Mouse (Mus musculus) heart, embryonic 13.5 days (tissue): ENCODE results near the gene Hoxd10. TPM values are rescaled to one million over a fixed set of nuclear protein-coding genes. Genes with fewer than 3 reads are reported as not detected.

ENCODE experiments used
- ATAC-seq: fragments of 200-750 bp; cut with Nextera tagmentation; 2 replicates; pipeline ENCODE4 v1.8.0; 2017; ENCODE audit warnings: moderate TSS enrichment; ENCODE audit not compliant: insufficient number of reproducible peaks, low FRiP score, low TSS enrichment; ENCODE audit errors: extremely low read depth
- H3K27ac ChIP-seq: fragments of 300-500 bp; sonication (generic); replicated peaks from 2 replicates; pipeline ENCODE4 v1.5.1; 2015; ENCODE audit warnings: moderate library complexity, mild to moderate bottlenecking, inconsistent platforms
- H3K27me3 ChIP-seq: fragments of 300-500 bp; sonication (generic); replicated peaks from 2 replicates; pipeline ENCODE4 v1.6.1; 2015; ENCODE audit warnings: mild to moderate bottlenecking, inconsistent platforms
- H3K36me3 ChIP-seq: fragments of 300-500 bp; sonication (generic); 2 replicates; pipeline ENCODE4 v1.6.1; 2015; ENCODE audit warnings: mild to moderate bottlenecking, inconsistent platforms
- H3K4me1 ChIP-seq: fragments of 300-500 bp; sonication (generic); 2 replicates; pipeline ENCODE4 v1.6.1; 2015; ENCODE audit warnings: inconsistent platforms
- H3K4me2 ChIP-seq: fragments of 300-500 bp; sonication (generic); 2 replicates; pipeline ENCODE4 v1.6.1; 2015; ENCODE audit warnings: inconsistent platforms, mild to moderate bottlenecking, moderate library complexity
- H3K4me3 ChIP-seq: fragments of 300-500 bp; sonication (generic); 2 replicates; pipeline ENCODE4 v1.5.1; 2015; ENCODE audit warnings: moderate library complexity, mild to moderate bottlenecking, inconsistent platforms
- H3K9ac ChIP-seq: fragments of 300-500 bp; sonication (generic); 2 replicates; pipeline ENCODE4 v1.6.1; 2015; ENCODE audit warnings: inconsistent platforms, mild to moderate bottlenecking, moderate library complexity
- H3K9me3 ChIP-seq: fragments of 300-500 bp; sonication (generic); 2 replicates; pipeline ENCODE4 v1.6.1; 2016; ENCODE audit warnings: inconsistent platforms
- WGBS: fragments of 180-500 bp; shearing (Covaris S2); methylation state at CpG from one replicate; pipeline ENCODE4 v1.1.7; 2015; ENCODE audit warnings: mixed read lengths; 5-methylcytosine and 5-hydroxymethylcytosine counted together
- polyA plus RNA-seq: library from polyadenylated mRNA; unstranded; fragments of >200 nt; fragmentation: Nextera tagmentation; extraction: Ambion mirVana; gene quantifications from 2 replicates; pipeline ENCODE4 v1.2.1, GENCODE M21; 2015

The Hoxd10 gene
- polyA plus RNA-seq, 1 experiment from 2014 or later, result 0.08 TPM

- Histone ChIP-seq H3K27ac (no peak overlapping the region), H3K27me3 (peaks cover 100% of the 10 kb centered on the region), H3K36me3 (no peaks in the 10 kb centered on the region), H3K4me3 (no peak overlapping the region), H3K9ac (no peak overlapping the region), H3K9me3 (no peaks in the 10 kb centered on the region), H3K4me1 (0 out of 2 replicates have a peak, but pooled peaks cover under 1% of the 10 kb centered on the region), H3K4me2 (no peak overlapping the region)
- no peak for ATAC-seq
- WGBS, result 8% methylated on average over 5 of the region's 5 CpGs
Observed at GRCm38 (mm10) chr2:74720955-74721491, 29.3 kb downstream of the Hoxd10 start.

GRCm38 (mm10) chr2:74721882-74722281, 30.2 kb downstream of the Hoxd10 start:
- no peak for ATAC-seq
- H3K9ac ChIP-seq, result no peak overlapping the region
- H3K4me1 ChIP-seq, result no peaks in the 10 kb centered on the region
- no peak overlapping the region for H3K4me2 ChIP-seq
- WGBS, result 10% methylated on average over 6 of the region's 6 CpGs
- H3K4me3 ChIP-seq, result no peak overlapping the region
- H3K27me3 ChIP-seq, result peaks cover 100% of the 10 kb centered on the region
- no peaks in the 10 kb centered on the region for H3K9me3 ChIP-seq
- H3K27ac ChIP-seq, result no peak overlapping the region
- no peaks in the 10 kb centered on the region for H3K36me3 ChIP-seq

- no peak overlapping the region for H3K9ac ChIP-seq
- ATAC-seq, result no peak
- 4% methylated on average over 8 of the region's 8 CpGs for WGBS
Observed at GRCm38 (mm10) chr2:74722949-74723348, 31.2 kb downstream of the Hoxd10 start.

GRCm38 (mm10) chr2:74724244-74725015, 32.7 kb downstream of the Hoxd10 start:
- Histone ChIP-seq H3K27ac (no peak overlapping the region), H3K9ac (no peak overlapping the region), H3K4me3 (no peak overlapping the region), H3K27me3 (peaks cover 100% of the 10 kb centered on the region), H3K4me2 (no peak overlapping the region), H3K36me3 (no peaks in the 10 kb centered on the region), H3K9me3 (no peaks in the 10 kb centered on the region), H3K4me1 (peaks cover 6% of the 10 kb centered on the region; the same call in 1 of the 2 replicates)
- WGBS, result 15% methylated on average over 7 of the region's 7 CpGs
- no peak for ATAC-seq

More at GRCm38 (mm10) chr2:74722949-74723348, 31.2 kb downstream of the Hoxd10 start:
- Histone ChIP-seq H3K9me3 (no peaks in the 10 kb centered on the region), H3K27ac (no peak overlapping the region), H3K4me2 (no peak overlapping the region), H3K27me3 (peaks cover 100% of the 10 kb centered on the region), H3K4me3 (no peak overlapping the region), H3K4me1 (peaks cover 6% of the 10 kb centered on the region; the same call in 1 of the 2 replicates), H3K36me3 (no peaks in the 10 kb centered on the region)

DNA sequence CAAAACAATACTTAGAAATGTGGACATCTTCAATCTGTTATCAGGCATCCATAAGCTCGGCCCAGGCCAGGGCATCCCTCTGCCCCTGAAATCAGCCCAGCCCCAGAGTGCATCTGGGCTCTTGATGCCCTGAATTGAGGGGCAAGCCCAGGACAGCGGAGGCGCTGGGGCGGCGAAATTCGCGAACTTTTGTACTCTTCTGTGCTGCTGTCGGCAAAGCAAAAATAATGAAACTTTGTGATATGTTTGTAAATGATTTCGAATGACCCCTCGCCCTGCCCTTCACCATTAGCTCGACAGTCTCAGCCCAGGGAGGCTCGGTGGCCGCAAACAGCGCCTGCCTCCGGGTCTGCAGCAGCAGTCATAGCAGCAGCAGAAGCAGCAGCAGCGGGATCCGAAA, 33.4 kb downstream of the Hoxd10 start:
- Histone ChIP-seq H3K27me3 (peaks cover 100% of the 10 kb centered on the region), H3K4me3 (no peak overlapping the region), H3K4me2 (no peak overlapping the region), H3K4me1 (peaks cover 6% of the 10 kb centered on the region; the same call in 1 of the 2 replicates), H3K27ac (no peak overlapping the region), H3K9me3 (no peaks in the 10 kb centered on the region), H3K9ac (no peak overlapping the region), H3K36me3 (no peaks in the 10 kb centered on the region)
- ATAC-seq, result no peak
- WGBS, result 6% methylated on average over 17 of the region's 17 CpGs

DNA sequence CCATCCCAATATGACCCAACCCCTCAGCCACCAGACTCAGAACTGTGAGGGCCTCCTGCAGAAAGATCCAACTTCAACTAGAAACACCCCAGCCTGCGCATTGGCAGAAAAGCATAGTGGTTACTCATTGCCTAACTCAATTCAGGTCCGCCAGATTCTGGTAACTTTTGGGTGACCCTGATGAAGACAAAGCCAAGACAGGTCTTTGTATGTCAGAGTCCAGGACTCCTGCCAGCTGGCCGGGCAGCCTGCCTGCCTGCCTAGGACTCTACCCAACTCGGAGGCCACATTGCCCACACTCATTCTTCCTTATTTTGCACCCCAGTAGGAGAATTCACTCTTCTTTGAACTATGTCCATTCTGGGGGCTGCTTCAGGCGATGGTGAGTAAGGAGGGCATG, 34.8 kb downstream of the Hoxd10 start, which contains the start of gene Gm28230:
Gene Gm28230, plus strand, starts transcription at position 178 of the 400 bp plus-strand sequence.
- peak within 1 kb of the TSS; percentile 60 for H3K4me2 ChIP-seq
- H3K27ac ChIP-seq, result no peak within 1 kb of the TSS
- H3K36me3 ChIP-seq, result no peaks in the 10 kb centered on the region
- no peak for ATAC-seq
- H3K27me3 ChIP-seq, result peaks cover 100% of the 10 kb centered on the region
- no peak within 1 kb of the TSS; the same call in 1 of the 2 replicates for H3K9ac ChIP-seq
- H3K9me3 ChIP-seq, result no peaks in the 10 kb centered on the region
- peak within 1 kb of the TSS; percentile 38 for H3K4me3 ChIP-seq
- peaks cover 6% of the 10 kb centered on the region; the same call in 1 of the 2 replicates for H3K4me1 ChIP-seq
- 16% methylated on average over 5 of the region's 5 CpGs for WGBS

DNA sequence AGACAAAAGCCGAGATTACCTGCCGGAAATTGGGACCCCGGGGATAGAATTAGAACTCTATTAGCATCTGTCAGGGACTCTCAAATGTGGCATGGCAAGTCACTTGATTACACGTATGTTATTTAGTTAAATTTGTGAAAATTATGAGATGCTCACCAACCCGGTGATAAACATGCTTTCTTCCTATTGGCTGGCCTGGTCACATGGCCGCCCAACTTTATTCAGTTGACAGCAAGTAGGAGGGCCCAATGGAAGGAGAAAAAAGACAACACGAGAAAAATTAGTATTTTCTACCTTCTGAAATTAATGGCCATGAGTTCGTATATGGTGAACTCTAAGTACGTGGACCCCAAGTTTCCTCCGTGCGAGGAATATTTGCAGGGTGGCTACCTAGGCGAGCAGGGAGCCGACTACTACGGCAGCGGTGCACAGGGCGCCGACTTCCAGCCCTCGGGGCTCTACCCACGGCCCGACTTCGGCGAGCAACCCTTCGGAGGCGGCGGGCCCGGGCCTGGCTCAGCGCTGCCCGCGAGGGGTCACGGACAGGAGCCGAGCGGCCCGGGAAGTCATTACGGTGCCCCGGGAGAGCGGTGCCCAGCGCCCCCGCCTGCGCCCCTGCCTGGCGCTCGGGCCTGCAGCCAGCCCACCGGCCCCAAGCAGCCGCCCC, 35.4 kb downstream of the Hoxd10 start:
- H3K9me3 ChIP-seq, result no peaks in the 10 kb centered on the region
- peak overlapping the region; percentile 38 for H3K4me3 ChIP-seq
- WGBS, result under 1% methylated on average over 43 of the region's 43 CpGs
- peak overlapping the region; percentile 60 for H3K4me2 ChIP-seq
- H3K27ac ChIP-seq, result no peak overlapping the region
- H3K4me1 ChIP-seq, result peaks cover 6% of the 10 kb centered on the region; the same call in 1 of the 2 replicates
- no peak for ATAC-seq
- H3K9ac ChIP-seq, result no peak overlapping the region; the same call in 1 of the 2 replicates
- H3K36me3 ChIP-seq, result no peaks in the 10 kb centered on the region
- peaks cover 100% of the 10 kb centered on the region for H3K27me3 ChIP-seq

GRCm38 (mm10) chr2:74727640-74728302, 36.0 kb downstream of the Hoxd10 start:
- Histone ChIP-seq H3K27ac (no peak overlapping the region), H3K27me3 (peaks cover 100% of the 10 kb centered on the region), H3K4me1 (peaks cover 12% of the 10 kb centered on the region), H3K9me3 (no peaks in the 10 kb centered on the region), H3K4me3 (peak overlapping the region; percentile 38), H3K9ac (no peak overlapping the region), H3K36me3 (no peaks in the 10 kb centered on the region), H3K4me2 (peak overlapping the region; percentile 60)
- WGBS, result under 1% methylated on average over 25 of the region's 25 CpGs
- ATAC-seq, result no peak

DNA sequence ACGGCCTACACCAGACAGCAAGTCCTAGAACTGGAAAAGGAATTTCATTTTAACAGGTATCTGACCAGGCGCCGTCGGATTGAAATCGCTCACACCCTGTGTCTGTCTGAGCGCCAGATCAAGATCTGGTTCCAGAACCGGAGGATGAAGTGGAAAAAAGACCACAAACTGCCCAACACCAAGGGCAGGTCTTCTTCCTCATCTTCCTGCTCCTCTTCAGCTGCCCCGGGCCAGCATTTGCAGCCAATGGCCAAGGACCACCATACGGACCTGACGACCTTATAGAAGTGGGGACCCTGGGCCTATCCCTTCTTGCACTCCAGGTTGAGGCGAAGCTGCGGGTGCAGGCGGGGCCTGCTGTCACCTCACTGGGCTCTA, 36.6 kb downstream of the Hoxd10 start:
- peak overlapping the region; percentile 60; the same call in 1 of the 2 replicates for H3K4me2 ChIP-seq
- peaks cover 100% of the 10 kb centered on the region for H3K27me3 ChIP-seq
- no peak overlapping the region for H3K9ac ChIP-seq
- 5% methylated on average over 13 of the region's 13 CpGs for WGBS
- no peak for ATAC-seq
- no peak overlapping the region for H3K27ac ChIP-seq
- no peaks in the 10 kb centered on the region for H3K36me3 ChIP-seq
- peak overlapping the region; percentile 38; the same call in 1 of the 2 replicates for H3K4me3 ChIP-seq
- peaks cover 14% of the 10 kb centered on the region for H3K4me1 ChIP-seq
- H3K9me3 ChIP-seq, result no peaks in the 10 kb centered on the region

GRCm38 (mm10) chr2:74730331-74730730, 38.6 kb downstream of the Hoxd10 start:
- Histone ChIP-seq H3K27me3 (peaks cover 100% of the 10 kb centered on the region), H3K4me1 (peaks cover 14% of the 10 kb centered on the region), H3K4me2 (no peak overlapping the region), H3K9ac (no peak overlapping the region), H3K9me3 (no peaks in the 10 kb centered on the region), H3K36me3 (no peaks in the 10 kb centered on the region), H3K4me3 (no peak overlapping the region), H3K27ac (no peak overlapping the region)
- ATAC-seq, result no peak
- 10% methylated on average over 8 of the region's 8 CpGs for WGBS

GRCm38 (mm10) chr2:74731055-74731454, 39.3 kb downstream of the Hoxd10 start:
- H3K4me2 ChIP-seq, result no peak overlapping the region
- H3K4me3 ChIP-seq, result no peak overlapping the region
- no peaks in the 10 kb centered on the region for H3K36me3 ChIP-seq
- peaks cover 100% of the 10 kb centered on the region for H3K27me3 ChIP-seq
- H3K4me1 ChIP-seq, result peaks cover 16% of the 10 kb centered on the region
- H3K9me3 ChIP-seq, result no peaks in the 10 kb centered on the region
- no peak for ATAC-seq
- no peak overlapping the region for H3K27ac ChIP-seq
- H3K9ac ChIP-seq, result no peak overlapping the region
